Mouse (Mus musculus): ENCODE results near the gene Myod1. TPM values are rescaled to one million over a fixed set of nuclear protein-coding genes. Genes with fewer than 3 reads are reported as not detected.

The Myod1 gene
- polyA plus RNA-seq, 1 experiment from 2014 or later, result 2.2 TPM

GRCm38 (mm10) chr7:46422052-46422763 is 45.9 kb downstream of the Myod1 start:
- H3K4me2 ChIP-seq, result peak overlapping the region; percentile 5
- ATAC-seq (ENCODE audit: low read depth), result peak; percentile 57
- WGBS, result 36% methylated on average over 8 of the region's 8 CpGs
- no peaks in the 10 kb centered on the region for H3K9me3 ChIP-seq
- H3K36me3 ChIP-seq, result no peaks in the 10 kb centered on the region
- no peak overlapping the region for H3K9ac ChIP-seq
- H3K4me1 ChIP-seq (replicated peaks), result peaks cover 45% of the 10 kb centered on the region
- H3K27me3 ChIP-seq, result no peaks in the 10 kb centered on the region
- H3K27ac ChIP-seq (replicated peaks), result peak overlapping the region; percentile 68
- H3K4me3 ChIP-seq, result no peak overlapping the region

- Histone ChIP-seq H3K4me1 (replicated peaks) (peaks cover 45% of the 10 kb centered on the region), H3K9ac (no peak overlapping the region), H3K27me3 (no peaks in the 10 kb centered on the region), H3K9me3 (no peaks in the 10 kb centered on the region), H3K4me2 (peak overlapping the region; percentile 5), H3K4me3 (no peak overlapping the region), H3K36me3 (peaks cover 5% of the 10 kb centered on the region), H3K27ac (replicated peaks) (peak overlapping the region; percentile 6; the same call in 1 of the 2 replicates)
- WGBS, result 55% methylated on average over 18 of the region's 18 CpGs
- peak; percentile 62 for ATAC-seq (ENCODE audit: low read depth)
Measured at GRCm38 (mm10) chr7:46422764-46423412, 46.6 kb downstream of the Myod1 start.

GRCm38 (mm10) chr7:46423951-46424350 is 47.7 kb downstream of the Myod1 start:
- peaks cover 45% of the 10 kb centered on the region for H3K4me1 ChIP-seq (replicated peaks)
- no peaks in the 10 kb centered on the region for H3K9me3 ChIP-seq
- H3K27me3 ChIP-seq, result no peaks in the 10 kb centered on the region
- H3K9ac ChIP-seq, result no peak overlapping the region
- no peak overlapping the region for H3K27ac ChIP-seq (replicated peaks)
- WGBS, result 78% methylated on average over 3 of the region's 3 CpGs
- H3K4me2 ChIP-seq, result no peak overlapping the region
- ATAC-seq (ENCODE audit: low read depth), result no peak
- peaks cover 15% of the 10 kb centered on the region for H3K36me3 ChIP-seq
- no peak overlapping the region for H3K4me3 ChIP-seq

DNA sequence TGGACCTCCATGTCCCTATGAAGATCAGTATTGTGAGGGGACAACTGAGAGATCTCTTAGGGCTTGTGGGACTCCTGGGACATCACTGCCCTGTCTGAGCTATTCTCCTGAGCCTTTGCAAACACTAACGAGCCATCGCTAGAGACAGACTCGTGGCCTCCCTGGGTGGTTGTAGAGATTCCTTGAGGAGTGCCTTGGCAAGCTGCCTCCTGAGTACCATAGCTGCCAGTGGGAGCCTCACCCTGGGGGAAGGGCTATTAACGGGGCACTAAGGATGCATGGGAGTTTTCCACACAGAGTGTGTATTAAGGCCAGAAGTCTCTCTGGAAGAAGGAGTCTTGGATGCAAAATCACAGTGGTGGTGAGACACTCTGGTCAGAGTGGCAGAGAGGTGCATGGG is 48.7 kb downstream of the Myod1 start:
- Histone ChIP-seq H3K4me3 (no peak overlapping the region), H3K9ac (no peak overlapping the region), H3K4me2 (no peak overlapping the region), H3K27ac (replicated peaks) (no peak overlapping the region), H3K4me1 (replicated peaks) (peaks cover 45% of the 10 kb centered on the region), H3K27me3 (no peaks in the 10 kb centered on the region), H3K9me3 (no peaks in the 10 kb centered on the region), H3K36me3 (peaks cover 20% of the 10 kb centered on the region)
- 43% methylated on average over 4 of the region's 4 CpGs for WGBS
- no peak for ATAC-seq (ENCODE audit: low read depth)

Other genes starting within 250 kb of the Myod1 start
- gene Abcc8, start 196.4 kb upstream of the Myod1 start, polyA plus RNA-seq (2015; fragmentation: Nextera tagmentation; extraction: Ambion mirVana), result 6.3 and 8.8 TPM in 2 replicates
- gene Ush1c, start 138.0 kb upstream of the Myod1 start, polyA plus RNA-seq (2015; fragmentation: Nextera tagmentation; extraction: Ambion mirVana), result 1.4 and 2.1 TPM in 2 replicates
- not detected in 2 replicates for gene Otog, start 135.5 kb upstream of the Myod1 start, polyA plus RNA-seq (2015; fragmentation: Nextera tagmentation; extraction: Ambion mirVana)
- 8.5 and 12.2 TPM in 2 replicates for gene Kcnc1, start 20.0 kb downstream of the Myod1 start, polyA plus RNA-seq (2015; fragmentation: Nextera tagmentation; extraction: Ambion mirVana)